Mouse (Mus musculus) layer of hippocampus, adult 2 months (tissue): ENCODE results near the gene Zfp629. TPM values are rescaled to one million over a fixed set of nuclear protein-coding genes. Genes with fewer than 3 reads are reported as not detected.

Experiments
- DNase-seq, 2 experiments: peaks; one replicate each; pipeline ENCODE4 v3.0.0; 2022; ENCODE audit warnings: low spot score in 2 of 2
- H3K27ac ChIP-seq: fragments of 200-600 bp; 2 replicates; pipeline ENCODE4 v1.8.1; 2022
- H3K4me3 ChIP-seq: fragments of 200-600 bp; 2 replicates; pipeline ENCODE4 v1.8.1; 2022; ENCODE audit warnings: mild to moderate bottlenecking
- CTCF ChIP-seq: fragments of 200-600 bp; conservative IDR thresholded peaks from 2 replicates; pipeline ENCODE4 v1.8.1; 2022; ENCODE audit warnings: antibody characterized with exemption, mild to moderate bottlenecking, moderate library complexity
- total RNA-seq, 2 experiments: library from RNA; stranded (reverse); gene quantifications; 2 replicates each; pipeline ENCODE4 v1.2.3; 2021

The Zfp629 gene
- total RNA-seq, 2 experiments from 2014 or later: 21.8 to 22.5 TPM

DNA sequence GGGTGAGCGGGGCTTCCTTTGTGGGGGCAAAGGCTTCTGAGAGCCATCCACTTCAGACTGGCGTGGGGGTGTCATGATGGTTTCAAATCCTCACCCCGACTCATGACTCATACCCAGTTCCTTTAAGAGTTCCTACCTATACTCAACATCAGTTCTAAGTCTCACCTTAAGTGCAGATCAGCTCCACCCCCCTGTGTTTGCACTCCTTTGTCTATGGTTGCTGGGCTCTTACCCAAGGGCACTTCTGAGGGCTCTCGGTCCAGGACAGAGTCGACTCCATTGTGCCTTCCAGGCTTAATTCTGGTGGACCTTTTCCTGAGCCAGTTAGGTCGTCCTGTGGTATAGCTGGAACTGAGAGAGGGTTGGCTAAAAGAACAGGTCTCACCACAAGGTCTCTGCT, 8.4 kb downstream of the Zfp629 start:
- no peak for DNase-seq
- TF ChIP-seq CTCF: no peak
- Histone ChIP-seq H3K27ac (no peak overlapping the region), H3K4me3 (no peak overlapping the region)

GRCm38 (mm10) chr7:127604256-127604655, 11.3 kb downstream of the Zfp629 start:
- TF ChIP-seq CTCF: no peak
- H3K4me3 ChIP-seq: no peak overlapping the region
- no peak overlapping the region for H3K27ac ChIP-seq
- DNase-seq: no peak

GRCm38 (mm10) chr7:127602903-127603302, 12.7 kb downstream of the Zfp629 start:
- no peak for DNase-seq
- TF ChIP-seq CTCF: no peak
- H3K4me3 ChIP-seq: no peak overlapping the region
- H3K27ac ChIP-seq: no peak overlapping the region

- no peak overlapping the region for H3K4me3 ChIP-seq
- no peak; the same call in 1 of the 2 replicates for TF ChIP-seq CTCF
- no peak for DNase-seq
- no peak overlapping the region for H3K27ac ChIP-seq
These were observed 13.9 kb downstream of the Zfp629 start for GRCm38 (mm10) chr7:127601735-127602134.

DNA sequence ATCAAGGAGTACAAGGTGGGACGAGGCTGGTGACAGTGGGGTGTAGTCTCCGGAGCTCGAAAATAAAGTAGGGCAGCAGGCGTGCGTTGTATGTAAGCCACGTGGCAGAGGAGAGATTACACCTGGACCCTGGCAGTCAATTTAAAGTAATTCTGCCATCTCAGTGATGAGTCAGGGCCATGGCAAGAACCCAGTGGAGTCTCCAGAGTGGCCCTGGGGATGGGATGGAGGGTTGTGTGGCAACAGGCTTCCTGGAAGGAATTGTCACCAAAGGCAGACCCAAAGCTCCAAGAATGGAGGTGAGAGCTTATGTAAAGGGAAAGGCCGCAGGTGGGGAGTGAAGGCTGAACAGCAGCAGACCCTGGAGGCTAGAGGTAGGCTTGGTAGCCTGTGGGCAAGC, 15.0 kb downstream of the Zfp629 start:
- TF ChIP-seq CTCF: no peak
- Histone ChIP-seq H3K27ac (no peak overlapping the region), H3K4me3 (no peak overlapping the region)
- DNase-seq: no peak

DNA sequence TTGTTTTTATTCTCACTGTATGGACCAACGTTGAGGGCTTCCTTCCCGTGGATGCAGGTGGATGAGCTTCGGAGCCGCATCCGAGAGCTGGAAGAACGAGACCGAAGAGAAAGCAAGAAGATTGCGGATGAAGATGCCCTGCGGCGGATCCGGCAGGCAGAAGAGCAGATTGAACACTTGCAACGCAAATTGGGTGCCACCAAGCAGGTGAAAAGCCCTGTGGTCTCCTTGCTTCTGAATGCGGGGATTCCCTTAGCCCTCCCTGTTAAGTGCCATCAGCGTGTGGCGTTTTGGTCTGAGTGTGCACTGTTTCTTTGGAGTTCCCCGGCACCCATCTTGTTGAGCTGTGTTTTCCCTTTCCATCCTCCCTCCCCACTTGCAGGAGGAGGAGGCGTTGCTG, 18.9 kb downstream of the Zfp629 start:
- TF ChIP-seq CTCF: no peak
- DNase-seq: no peak
- no peak overlapping the region for H3K4me3 ChIP-seq
- H3K27ac ChIP-seq: no peak overlapping the region

DNA sequence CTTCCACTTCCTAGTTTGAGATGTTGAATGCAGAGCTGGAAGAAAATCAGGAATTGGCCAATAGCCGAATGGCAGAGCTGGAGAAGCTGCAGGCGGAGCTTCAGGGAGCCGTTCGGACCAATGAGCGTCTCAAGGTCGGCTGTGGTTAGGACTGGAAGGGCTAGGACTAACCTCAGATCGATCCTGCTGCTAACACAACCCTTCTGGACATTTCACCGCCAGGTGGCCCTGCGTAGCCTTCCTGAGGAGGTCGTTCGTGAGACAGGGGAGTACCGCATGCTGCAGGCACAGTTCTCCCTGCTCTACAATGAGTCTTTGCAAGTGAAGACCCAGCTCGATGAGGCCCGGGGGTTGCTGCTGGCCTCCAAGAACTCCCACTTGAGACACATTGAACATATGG, 23.0 kb downstream of the Zfp629 start:
- no peak overlapping the region for H3K27ac ChIP-seq

GRCm38 (mm10) chr7:127591108-127591507, 24.5 kb downstream of the Zfp629 start:
- no peak overlapping the region for H3K27ac ChIP-seq
- DNase-seq: no peak
- no peak overlapping the region for H3K4me3 ChIP-seq
- TF ChIP-seq CTCF: no peak

More for the DNA sequence above, 23.0 kb downstream of the Zfp629 start:
- no peak for DNase-seq
- TF ChIP-seq CTCF: no peak
- H3K4me3 ChIP-seq: no peak overlapping the region

DNA sequence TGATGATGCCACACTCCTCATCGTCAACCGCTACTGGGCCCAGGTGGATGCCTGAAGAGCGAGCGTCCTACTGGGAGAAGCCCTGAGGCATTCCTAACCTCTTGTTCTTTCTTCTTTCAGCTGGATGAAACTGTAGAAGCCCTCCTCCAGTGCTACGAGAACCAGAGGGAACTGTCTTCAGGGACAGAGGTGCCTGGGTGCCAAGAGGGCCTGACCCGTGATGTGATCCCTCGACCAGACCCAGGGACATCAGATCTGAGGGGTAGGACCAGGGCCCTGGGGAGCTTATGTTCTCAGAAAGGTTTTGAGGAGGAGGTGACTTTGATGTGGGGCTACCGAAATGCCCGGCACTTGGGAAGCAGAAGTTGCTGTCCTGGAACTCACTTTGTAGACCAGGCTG, 26.0 kb downstream of the Zfp629 start:
- Histone ChIP-seq H3K4me3 (peak overlapping the region; percentile 99), H3K27ac (no peak overlapping the region)
- no peak for TF ChIP-seq CTCF
- no peak for DNase-seq

- TF ChIP-seq CTCF: no peak
- peak overlapping the region; percentile 93 for H3K27ac ChIP-seq
- H3K4me3 ChIP-seq: peak overlapping the region; percentile 99
- DNase-seq: no peak
These were observed 26.7 kb downstream of the Zfp629 start for GRCm38 (mm10) chr7:127588901-127589300.

DNA sequence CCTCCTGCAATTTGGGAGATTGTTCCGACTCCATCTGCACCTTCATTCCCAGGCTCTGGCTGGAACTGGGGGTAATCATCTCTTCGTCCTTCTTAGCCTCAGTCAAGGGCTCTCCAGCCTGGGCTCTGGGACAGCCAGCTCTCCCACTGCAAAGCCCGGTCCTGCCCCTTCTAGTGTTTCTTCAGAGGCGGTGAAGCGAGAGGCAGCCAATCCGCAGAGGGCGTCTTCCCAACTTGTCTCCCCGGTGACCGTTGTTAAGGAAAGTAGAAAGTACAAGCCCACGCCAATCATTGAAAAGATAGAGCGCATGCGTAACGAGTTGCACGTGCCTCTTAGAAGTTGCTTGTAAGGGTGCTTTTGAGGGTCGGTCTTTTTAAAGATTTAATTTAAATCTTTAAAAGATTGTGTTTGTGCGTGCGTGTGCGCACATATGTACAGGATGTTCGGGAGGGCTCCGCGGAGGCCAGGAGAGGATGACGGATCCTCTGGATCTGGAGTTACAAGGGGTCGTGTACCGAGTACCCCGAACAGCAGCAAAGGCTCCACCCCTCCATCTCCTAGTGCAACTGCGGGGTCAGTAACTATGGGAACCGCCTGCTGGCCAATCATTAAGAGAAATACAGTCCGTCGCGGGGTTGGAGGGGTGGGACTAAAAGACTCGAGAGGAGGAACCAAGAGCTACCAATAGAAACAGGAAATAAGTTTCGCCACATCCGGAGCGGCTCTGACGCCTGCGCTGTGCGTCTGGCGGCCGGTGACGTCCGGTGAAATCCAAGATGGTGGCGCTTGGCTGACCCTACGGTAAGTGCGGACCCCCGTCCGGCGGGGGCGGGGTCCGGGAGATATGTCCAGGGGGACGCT, 27.4 kb downstream of the Zfp629 start, which contains the start of the genes Ccdc189 and Rnf40:
Gene Ccdc189 (minus strand): TSS at position 585 of the 861 bp plus-strand sequence.
Gene Rnf40 (plus strand): TSS at position 757 of the 861 bp plus-strand sequence.
- Histone ChIP-seq H3K27ac (peak within 1 kb of the TSS; percentile 93), H3K4me3 (peak within 1 kb of the TSS; percentile 99)
- no peak; the same call in 1 of the 2 replicates for TF ChIP-seq CTCF
- DNase-seq: peak; percentile 89 to 98

- DNase-seq: no peak
- TF ChIP-seq CTCF: no peak
- H3K27ac ChIP-seq: peak overlapping the region; percentile 93; the same call in 1 of the 2 replicates
- H3K4me3 ChIP-seq: peak overlapping the region; percentile 99
These were observed 28.4 kb downstream of the Zfp629 start for GRCm38 (mm10) chr7:127587196-127587595.

GRCm38 (mm10) chr7:127586149-127586548, 29.4 kb downstream of the Zfp629 start:
- no peak for DNase-seq
- no peak for TF ChIP-seq CTCF

DNA sequence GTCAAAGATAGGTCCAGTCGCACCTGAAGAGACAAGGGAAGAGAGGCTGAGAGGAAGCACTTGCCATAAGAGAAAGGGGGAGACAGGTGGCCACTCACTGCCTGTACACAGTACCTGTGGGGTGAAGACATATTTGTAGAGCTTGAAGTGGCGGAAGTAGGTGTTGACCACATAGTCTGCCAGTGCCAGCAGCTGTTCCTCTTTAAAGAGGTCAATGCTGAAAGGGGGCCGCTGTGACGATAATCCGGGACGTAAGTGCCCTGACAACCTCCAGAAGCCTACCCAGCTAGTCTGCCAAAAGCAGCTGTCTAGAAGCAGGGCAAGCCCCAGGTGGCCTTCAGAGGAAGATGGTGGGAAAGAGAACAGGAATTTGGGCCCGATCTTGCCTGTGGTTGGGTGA, 30.6 kb downstream of the Zfp629 start:
- no peak overlapping the region for H3K27ac ChIP-seq
- no peak overlapping the region for H3K4me3 ChIP-seq
- TF ChIP-seq CTCF: no peak
- no peak for DNase-seq

More at GRCm38 (mm10) chr7:127586149-127586548, 29.4 kb downstream of the Zfp629 start:
- H3K4me3 ChIP-seq: no peak overlapping the region
- no peak overlapping the region for H3K27ac ChIP-seq
